Mouse (Mus musculus) kidney, adult 18-20 months (tissue): ENCODE data around the gene Sema3f.

ENCODE experiments used
- DNase-seq: peaks from one replicate; pipeline ENCODE4 v3.0.0; 2021

Gene Sema3f

DNA sequence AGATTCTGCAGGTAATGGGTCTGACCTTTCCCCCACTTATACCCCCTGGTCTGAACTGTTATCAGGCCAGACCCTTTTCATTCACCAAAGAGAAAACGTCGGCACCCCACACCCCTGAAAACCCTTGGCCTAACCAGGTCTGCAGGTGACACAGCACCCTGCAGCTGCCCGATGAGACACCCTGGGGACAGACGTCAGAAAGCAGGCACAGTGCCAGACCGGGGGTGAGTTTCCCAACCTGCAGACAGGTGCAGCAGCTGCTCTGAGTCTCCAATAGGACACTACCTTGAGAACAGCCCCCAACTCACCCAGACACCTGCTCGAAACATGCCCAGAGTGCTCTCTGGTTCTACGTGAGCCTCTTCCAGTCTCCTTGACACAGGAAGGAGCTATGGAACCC, 21.3 kb downstream of the Sema3f start:
- DNase-seq, result no peak

DNA sequence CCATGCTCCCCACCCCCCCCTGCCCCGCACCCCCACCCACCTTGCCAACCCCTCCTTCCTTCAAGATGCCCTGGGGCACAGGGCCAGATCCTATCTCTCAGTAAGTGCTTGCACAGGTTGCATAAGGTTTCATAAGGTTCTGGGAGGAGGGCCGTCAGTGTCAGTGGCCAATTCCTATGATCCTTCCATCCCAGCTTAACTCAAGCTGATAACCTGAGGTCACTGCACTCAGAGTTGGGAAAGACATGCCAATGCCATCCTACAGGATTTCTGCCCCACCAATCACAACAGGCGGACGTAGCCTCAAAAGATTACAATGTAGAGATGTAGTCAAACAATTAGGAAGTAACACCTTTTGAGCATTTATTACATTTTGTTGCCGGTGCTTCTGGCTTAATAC, 21.9 kb downstream of the Sema3f start:
- no peak for DNase-seq

DNA sequence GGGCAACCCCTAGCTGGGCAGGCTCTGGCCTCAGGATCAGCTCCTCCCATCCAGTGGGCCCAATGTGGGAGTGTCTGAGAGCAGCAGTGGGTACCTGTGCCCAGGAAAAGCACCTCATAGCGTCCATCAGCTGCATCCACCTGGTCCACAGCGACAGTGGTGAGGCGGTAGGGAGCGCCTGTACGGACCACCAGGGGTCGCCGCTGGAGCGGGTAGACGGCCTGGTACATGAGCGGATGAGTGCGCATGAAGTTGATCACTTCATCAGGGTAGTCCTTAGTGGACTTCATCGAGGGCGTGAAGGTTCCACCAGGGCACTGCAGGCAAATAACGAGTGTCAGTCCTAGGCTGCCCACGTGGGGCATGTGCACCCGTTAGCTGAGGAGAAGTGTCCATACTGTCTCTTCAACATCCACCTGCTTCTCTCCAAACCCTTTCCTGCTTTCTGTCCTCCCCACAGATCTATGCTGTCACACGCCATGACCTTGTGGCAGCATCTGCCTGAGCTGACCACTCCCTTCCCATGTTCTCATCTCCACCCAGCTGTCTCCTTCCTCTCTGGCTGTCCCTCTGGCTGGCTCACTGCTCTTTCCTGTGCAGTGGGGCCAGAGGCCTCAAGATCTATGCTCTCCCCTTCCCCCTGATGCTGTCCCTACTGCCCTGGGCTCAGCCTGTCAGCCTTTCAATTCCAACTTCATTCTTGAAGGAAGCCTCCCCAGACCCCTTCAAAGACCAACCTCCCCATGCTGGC, 24.9 kb downstream of the Sema3f start:
- peak; percentile 65 for DNase-seq

DNA sequence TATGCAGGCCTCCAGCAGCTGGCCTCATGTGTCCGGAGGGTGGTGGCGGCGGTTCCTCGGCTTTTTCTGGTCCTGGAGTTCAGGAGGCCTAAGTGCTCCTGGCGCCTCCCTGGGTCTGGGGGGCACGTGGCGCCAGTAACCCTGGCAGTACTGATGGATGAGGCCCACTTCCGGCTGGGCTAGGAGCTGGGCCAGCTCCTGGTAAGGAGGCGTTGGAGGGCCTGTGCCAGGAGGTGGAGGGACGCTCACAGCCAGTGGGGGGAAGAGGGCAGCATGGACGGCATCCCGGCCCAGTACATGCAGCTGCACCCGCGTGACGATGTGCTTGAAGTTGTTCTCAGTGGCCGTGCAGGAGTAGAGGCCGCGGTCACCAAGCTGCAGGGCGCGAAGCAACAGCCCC, 27.9 kb downstream of the Sema3f start:
- DNase-seq, result no peak

DNA sequence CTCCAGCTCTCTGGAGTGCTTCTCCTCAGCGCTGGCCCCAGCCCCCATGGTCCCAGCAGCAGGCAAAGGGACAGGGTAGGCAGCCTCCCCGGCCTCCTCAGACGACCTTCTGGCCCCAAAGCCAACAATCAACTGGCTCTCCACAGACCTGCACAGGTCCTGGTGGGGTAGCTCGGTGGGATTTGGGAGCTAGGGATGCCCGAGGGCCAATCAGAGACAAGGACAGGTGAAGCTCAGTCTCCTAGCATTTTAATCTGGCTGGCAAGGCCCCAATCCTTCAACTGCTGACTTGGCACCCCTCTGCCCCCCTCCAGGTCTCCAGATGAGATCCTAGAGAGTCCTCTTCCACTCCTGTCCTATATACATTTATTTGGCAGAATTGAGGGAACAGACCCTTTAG, 30.8 kb downstream of the Sema3f start, which contains the start of gene Gnat1:
TSS of gene Gnat1 (minus strand) at position 212 of the 400 bp plus-strand sequence.
- no peak for DNase-seq

DNA sequence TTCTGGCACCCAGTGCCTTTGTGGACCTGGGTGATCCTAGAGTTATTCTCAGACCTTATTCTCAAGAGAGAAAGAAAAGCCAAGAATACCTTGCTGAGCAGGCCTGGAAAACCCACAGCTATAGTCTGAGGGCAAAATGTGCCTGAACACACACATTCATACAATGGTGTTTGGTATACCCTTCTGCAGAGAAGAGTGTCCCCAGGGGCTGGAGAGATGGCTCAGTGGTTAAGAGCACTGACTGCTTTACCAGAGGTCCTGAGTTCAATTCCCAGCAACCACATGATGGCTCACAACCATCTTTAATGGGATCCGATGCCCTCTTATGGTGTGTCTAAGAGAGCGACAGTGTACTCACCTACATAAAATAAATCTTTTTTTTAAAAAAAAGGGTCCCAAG, 31.4 kb downstream of the Sema3f start:
- DNase-seq, result no peak

DNA sequence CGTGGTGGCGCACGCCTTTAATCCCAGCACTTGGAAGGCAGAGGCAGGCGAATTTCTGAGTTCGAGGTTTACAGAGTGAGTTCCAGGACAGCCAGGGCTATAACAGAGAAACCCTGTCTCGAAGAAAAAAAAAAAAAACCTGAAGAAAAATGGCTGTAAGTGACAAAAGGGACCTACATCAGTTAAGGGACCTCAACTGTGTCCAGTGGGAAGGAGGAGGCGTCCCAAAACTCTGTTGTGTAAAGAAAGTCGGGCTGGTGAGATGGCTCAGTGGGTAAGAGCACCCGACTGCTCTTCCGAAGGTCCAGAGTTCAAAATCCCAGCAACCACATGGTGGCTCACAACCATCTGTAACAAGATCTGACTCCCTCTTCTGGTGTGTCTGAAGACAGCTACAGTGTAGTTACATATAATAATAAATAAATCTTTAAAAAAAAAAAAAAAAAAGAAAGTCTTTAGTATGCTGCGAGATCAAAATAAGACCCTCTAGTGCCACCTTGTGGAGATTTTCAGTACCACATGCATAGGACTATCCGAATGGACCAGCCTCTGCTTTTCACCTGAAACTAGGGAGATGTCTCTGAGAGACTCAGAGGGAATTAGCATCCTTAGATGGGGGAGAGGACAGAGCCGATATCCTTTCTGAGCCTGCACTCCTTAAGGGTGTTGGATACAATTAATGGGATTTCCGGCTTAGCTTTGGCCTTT, 32.3 kb downstream of the Sema3f start:
- DNase-seq, result peak; percentile 74

DNA sequence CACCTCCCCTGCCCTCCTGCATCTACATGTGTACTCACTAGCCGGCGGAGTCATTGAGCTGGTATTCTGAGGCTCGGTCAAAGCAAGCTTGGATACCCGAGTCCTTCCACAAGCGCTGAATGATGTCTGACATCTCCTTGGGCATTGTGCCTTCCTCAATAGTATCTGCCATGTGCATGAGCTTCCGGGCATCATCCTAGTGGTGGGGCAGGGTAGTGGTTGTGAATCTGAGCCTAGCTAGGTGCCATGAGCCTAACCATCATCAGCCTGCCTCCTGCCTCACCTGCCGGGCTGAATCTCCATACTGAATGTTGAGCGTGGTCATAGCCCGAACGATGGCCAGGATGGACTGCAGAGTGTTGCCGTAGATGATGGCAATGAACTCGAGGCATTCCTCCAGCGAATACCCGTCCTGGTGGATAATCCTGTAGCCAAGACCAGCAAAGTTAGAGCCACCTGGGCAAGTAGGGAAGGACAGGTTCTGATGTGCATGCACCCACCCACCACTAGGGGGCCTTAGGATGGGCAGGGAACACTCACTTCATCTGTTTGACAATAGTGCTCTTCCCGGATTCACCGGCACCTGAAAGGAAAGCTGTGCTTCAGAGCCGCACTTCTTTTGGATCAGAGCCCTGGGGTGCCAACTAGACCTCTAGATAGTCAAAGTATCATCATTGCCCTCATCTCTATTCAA, 33.0 kb downstream of the Sema3f start:
- peak; percentile 60 for DNase-seq

DNA sequence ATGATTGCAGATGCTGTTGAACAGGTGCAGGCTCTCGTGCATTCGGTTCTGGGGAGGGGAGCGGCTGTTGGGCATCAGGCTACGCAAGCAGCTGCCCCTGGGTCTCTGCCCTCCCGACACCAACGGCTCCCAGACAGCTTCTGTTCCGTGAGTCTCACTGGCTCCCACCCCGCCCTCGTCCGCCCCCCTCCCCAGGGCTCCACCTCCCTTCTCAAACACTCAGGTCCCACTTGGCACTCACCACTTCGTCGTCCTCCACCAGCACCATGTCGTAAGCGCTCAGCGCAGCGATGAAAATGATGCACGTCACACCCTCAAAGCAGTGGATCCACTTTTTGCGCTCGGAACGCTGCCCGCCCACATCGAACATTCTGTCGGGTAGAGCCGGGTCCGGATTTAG, 34.0 kb downstream of the Sema3f start:
- DNase-seq, result no peak

DNA sequence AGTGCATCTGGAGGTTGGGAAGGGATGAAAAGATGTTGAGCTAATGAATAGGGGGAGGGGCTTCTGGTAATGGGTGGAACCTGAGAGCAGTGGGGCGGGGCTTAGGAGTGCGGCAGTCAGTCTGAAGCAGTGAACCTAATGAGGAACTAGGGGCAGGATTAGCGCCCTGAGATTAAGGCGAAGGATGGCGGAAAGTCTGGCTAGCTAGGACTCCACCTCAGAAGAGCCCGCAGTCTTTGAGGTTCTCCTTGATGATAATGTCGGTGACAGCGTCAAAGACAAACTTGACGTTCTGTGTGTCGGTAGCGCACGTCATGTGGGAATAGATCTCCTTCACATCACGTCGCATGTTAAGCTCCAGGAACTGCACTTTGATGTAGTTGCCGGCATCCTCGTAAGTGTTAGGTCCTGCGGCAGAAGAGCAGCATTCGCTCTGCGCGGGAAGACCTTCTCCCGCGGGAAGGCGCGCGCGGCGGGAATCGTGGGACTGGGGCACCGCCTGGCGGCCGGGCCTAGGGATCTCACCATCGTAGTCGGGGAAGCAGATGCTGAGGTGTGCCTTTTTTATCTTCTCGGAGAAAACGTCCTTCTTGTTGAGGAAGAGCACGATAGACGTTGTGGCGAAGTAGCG, 34.5 kb downstream of the Sema3f start:
- peak; percentile 80 for DNase-seq

DNA sequence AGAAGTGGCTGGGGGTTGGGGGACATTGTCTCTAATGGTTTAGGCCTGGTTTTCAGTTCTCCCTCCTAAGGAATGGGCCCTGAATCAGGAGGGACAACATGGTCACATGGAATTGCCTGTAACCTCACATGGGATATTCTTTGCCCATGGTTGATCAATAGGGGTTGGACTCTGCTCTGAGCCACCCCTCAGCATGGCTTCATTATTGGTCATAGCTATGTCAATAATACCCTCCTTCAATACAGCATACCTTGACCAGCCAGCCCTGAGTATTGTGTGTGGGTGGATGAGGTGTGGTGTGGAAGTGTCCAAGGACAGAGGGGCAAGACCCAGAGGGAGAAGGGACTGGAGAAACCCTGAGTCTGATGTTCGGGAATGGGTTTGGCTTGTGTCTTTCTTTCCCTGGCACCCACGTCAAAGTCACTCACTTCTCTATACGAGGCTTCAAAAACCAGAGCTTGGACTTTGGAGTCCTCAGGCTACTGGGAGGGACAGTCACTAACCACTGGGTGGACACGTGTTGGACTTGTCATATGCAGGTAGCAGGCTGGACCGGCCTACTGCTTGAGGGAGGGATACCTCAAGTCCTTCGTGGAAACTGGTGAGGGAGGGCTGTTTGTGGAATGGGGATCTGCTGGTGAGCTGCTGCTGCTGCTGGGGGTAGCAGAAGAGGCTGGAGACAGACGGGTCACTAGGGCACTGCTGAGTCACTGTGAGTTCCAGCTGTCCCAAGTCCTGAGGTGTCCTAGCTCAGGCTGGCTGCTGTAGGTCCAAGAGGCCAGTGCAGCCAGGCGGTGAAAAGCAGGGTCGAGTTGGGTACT, 35.5 kb downstream of the Sema3f start:
- DNase-seq, result peak; percentile 53

DNA sequence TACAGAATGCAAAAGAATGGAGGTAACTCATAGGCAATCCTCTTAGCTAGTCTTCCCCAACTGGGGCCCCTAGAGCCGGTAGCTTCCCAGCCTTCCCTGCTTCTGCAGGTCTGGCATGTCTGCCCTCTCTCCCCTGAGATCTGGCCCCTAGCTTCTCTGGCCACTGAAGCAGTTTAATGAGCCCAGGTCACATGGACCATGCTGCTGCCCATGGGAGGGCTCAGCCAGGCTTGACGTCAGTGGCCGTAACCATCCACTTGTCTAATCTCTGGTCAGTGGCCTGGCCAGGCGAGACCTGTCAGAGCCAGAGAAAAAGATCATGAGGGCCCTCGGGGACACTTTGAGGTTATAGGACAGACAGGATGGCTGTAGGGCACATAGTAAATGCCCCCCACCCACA, 40.0 kb downstream of the Sema3f start:
- peak; percentile 59 for DNase-seq

DNA sequence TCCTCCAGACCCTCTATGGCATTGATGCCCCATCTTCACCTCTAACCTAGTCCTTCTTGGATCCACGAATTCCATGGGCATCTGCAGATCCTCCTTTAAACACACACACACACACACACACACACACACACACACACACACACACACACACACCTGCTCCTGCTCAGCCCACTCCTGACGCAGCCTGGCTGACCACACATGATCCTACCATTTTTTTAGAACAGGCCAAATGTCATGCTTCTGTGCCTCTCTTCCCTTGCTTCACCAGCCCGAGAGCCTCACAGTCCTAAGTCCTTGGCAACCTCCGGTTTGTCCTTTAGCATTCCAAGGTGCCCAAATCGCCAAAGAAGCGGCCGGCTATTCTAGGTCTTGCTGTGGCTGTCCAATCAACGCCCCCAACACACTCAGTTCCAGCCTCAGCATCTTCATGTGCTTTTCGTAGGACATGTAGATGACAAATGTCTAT, 40.8 kb downstream of the Sema3f start, which contains the start of gene Slc38a3:
TSS of gene Slc38a3 (minus strand) at position 51 of the 466 bp plus-strand sequence.
- DNase-seq, result peak; percentile 22

DNA sequence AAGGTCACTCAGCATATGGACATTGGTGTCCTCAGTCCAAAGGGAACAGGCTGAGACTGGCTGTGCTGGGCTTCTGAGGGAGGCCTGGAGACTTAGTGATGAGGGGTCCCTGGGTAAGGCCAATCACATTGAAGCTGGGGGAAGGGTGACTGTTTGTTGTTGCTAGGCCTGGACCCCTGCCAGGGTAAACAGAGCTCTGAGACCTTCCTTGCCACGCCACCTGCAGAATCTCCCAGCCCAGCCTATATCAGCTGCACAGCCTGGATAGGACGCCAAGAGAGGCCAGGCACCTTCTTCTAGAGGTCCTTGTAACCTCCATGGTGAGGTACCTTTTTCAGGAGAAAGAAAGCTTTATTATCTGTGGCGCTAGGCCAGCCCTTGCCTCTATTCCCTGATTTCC, 41.4 kb downstream of the Sema3f start:
- DNase-seq, result no peak

DNA sequence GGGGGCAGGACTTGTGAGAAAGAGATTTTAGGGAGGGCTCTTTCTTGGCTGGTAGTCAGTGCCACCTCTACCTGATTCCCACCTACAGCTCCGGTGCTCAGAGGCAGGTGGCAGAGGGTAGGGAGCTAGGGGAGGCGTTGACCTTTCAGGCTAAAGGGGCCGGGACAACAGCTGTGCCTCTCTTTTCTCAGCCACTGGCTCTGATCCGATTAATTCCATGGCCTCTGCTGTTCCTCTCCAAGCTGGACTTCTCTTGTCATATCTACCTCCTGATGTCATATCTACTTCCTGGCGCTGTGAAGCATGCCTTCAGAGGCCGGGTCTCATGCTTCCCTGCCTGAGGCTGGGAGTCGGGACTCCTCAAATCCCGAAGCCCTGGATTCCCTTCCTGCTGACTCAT, 42.3 kb downstream of the Sema3f start:
- DNase-seq, result no peak

DNA sequence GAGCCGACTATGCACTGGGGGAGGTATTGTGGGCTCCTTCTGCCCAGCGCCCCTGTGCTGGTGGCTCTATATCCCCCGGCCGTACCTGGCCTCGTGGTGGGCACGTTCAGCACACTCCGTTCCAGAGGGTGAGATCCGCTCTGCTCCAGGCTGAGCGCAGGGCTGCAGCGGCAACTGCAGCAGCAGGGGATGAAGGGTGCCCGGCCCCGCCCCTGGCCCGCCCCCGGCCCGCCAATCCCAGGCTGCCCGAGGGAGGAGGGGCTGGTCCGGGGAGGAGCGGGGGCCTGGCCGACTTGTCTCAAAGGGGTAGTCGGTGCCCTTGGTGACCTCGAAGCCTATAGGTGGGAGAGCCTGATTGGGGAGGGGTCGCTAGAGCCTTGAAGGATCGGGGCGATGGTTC, 43.1 kb downstream of the Sema3f start:
- DNase-seq, result peak; percentile 67

DNA sequence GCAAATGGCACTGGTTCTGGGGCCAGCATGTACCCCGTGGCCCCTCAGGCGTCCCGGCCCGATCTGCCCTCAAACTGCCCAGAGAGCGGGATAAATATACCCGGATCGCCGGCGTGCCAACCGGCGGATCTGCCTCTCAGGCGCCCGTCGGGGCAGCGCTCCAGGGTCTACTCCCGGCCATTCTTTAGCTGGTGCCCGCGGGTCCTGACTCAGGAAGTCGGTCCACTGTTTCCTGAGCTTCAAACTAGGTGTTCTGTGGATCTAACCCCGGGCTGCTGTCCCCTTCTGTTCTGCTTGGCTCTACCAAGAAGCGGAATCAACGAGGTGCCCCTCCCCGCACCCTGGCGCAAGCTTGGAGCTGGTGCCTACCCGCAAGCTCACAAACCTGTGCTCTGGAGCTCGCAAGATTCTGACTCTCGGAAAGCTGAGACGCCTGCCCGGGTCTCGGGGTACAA, 43.5 kb downstream of the Sema3f start:
- peak; percentile 40 for DNase-seq

DNA sequence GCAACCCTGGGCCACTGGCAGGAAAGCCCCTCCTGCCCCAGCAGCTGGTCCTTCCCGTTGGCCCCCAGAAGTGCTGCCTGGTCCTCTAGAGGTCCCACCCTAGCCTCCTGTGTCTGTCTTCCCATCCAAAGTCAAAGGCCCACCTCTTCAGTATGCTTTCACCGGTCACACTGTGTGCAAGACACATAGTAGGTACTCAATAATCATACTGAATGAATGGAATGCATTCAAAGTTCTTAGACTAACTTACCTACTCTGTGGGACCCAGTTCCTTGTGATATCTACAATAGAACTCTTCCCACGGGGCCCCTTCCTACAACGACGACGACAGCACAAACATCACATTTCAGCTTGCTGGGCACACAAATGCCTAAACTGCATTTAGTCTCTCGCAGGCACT, 45.0 kb downstream of the Sema3f start:
- no peak for DNase-seq

DNA sequence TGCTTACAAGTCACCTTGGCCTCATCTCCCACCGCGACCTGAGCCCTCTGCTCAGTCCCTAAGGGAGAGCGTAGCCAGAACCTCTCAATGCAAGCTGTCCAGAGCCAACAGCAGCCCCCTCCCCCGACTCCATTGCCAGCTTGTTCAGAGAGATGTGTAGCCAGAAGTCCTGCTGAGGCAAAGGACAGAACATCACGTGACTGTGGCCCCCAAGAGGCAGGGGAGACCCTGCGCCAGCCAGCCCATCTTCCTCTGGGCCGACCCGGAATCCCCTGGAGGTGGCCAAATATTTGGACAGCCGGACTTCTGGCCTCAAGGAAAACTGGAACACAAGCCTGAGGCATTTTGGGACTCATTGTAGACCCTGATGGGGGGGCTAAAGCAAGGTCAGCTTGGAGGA, 46.8 kb downstream of the Sema3f start:
- no peak for DNase-seq

DNA sequence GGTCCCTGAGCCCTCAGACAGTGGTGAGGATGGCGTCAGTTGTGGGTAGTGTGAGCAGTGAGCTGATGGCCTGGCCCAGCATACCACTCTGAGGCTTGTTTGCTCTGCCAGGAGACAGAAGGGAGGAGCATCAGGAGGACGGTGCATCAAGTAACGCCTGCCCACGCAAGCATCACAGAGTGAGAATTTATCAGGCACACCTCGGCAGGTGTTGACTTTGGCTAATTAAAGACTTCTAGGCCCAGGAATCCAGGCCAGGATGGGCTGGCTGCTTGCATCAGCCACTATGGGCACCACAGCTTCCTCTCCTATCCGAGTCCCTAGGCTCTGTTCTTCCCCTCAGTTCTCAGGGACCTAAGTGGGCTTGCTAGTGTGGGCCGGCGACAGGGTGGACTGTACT, 47.9 kb downstream of the Sema3f start:
- no peak for DNase-seq

DNA sequence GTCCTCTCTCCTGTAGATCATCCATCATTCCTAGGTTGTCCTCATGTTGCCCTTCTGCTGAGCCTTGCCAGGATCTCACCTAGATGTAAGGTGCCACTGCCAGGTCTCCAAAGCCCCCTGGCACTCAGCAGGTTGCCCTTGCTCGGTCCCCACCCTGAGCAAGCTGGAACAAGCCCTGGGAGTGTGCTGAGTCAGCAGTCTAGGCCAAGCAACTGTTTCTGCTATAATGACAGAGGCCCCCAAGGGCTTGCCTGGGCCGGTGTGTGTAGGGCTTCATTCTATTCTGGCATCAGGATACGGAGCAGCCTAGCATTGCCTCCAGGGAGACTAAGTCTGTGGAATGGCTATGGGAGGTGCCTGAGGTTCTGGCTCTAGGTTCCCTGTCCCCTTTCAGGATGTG, 49.5 kb downstream of the Sema3f start:
- no peak for DNase-seq

DNA sequence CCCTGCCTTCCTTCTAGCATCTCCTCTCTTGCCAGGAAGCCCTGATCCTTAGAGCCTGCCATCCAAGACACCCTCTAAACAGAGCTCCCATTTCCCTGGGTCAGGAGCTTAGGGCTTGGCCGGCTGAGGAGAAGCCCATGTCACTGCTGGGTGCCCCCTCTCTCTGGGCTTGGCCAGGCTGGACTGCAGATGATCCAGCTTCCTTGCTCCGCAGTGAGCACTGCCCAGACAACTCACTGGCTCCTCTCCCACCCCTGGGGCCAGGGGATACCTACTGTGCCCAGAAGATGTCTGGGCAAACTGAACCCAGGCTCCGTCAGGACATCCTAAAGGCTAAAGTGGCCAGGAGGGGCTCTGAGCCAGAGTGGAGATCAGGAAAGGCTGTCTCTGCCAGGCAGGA, 50.3 kb downstream of the Sema3f start:
- DNase-seq, result no peak
